In the genomic region with DNA sequence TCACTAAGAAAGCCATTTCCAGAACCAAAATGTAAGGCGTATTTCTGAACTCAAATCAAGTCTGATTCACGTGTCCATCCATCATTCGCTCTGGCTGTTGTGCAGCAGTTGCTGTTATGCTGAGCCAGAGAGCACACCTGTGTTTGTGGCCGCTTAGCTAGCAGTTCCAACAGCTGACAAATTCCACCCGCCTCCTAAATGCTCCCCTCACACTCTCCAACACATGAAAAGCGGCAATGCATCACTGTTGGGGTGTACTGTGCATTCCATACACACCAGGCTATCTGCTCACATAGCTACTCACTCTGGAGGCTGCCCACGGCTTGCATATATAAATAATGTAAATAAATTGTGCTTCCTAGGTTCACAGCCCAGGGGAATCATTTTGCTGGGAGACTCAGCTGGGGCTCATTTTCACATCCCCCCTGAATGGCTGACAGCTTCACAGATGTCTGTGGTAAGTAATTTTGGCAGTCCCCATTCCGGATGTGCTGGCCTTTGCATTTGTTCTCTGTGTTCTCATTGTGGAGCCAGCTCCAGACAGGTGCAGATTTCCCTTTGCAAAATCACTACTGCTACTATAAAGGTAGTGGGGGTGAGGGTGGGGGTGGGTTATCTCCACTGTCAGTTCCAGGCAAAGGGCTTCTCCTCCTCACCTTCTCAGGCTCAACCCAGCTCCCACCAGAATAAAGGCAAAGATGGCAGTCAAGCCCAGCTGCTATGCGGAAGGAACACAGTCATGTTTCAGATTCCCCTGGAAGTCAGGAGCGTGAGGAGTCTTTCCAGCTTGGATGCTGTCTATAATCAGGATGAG, we compare ENCODE assay signal across 16 mouse cellular contexts.
DNase-seq lines count a peak whose midpoint lies in the region; ATAC-seq and TF ChIP-seq lines count a peak whose summit lies in the region.
"Had no signal": no experiment of that assay in that cellular context is flagged by ENCODE, and none has a peak within 500 bp of the region (broad histone marks: within the 10 kb centered on the region; RNA-seq: fewer than 3 reads in every experiment).

No protein-coding gene starts in this region.

- H3K9me3 ChIP-seq in embryonic facial prominence, embryonic 11.5 days (replicated peaks; ENCODE audit: control insufficient read depth, low read length), result no peaks in the 10 kb centered on the region
- H3K9me3 ChIP-seq in embryonic facial prominence, embryonic 10.5 days, result no peaks in the 10 kb centered on the region
- no peaks in the 10 kb centered on the region for H3K9me3 ChIP-seq in midbrain, embryonic 14.5 days (ENCODE audit: control insufficient read depth, low read length)
- no peaks in the 10 kb centered on the region for H3K9me3 ChIP-seq in stomach, postnatal 0 days (ENCODE audit: control insufficient read depth, low read length)
- H3K9me3 ChIP-seq: liver, embryonic 12.5 days had no signal

- H3K4me2 ChIP-seq in embryonic facial prominence, embryonic 11.5 days (ENCODE audit: low read depth, low read length), result no peak overlapping the region
- H3K4me2 ChIP-seq in midbrain, embryonic 14.5 days (ENCODE audit: low read length), result no peak overlapping the region
- no peak overlapping the region for H3K4me2 ChIP-seq in stomach, postnatal 0 days (replicated peaks; ENCODE audit: low read depth)
- H3K4me2 ChIP-seq: liver, embryonic 12.5 days had no signal

- no peaks in the 10 kb centered on the region for H3K4me1 ChIP-seq in embryonic facial prominence, embryonic 11.5 days (ENCODE audit: control insufficient read depth, insufficient read depth, low read length)
- no peaks in the 10 kb centered on the region for H3K4me1 ChIP-seq in embryonic facial prominence, embryonic 10.5 days
- H3K4me1 ChIP-seq in midbrain, embryonic 14.5 days (ENCODE audit: control insufficient read depth, insufficient read depth, low read length), result no peaks in the 10 kb centered on the region
- no peaks in the 10 kb centered on the region for H3K4me1 ChIP-seq in stomach, postnatal 0 days (replicated peaks; ENCODE audit: control insufficient read depth, insufficient read depth)
- H3K4me1 ChIP-seq: liver, embryonic 12.5 days had no signal

- H3K9ac ChIP-seq in embryonic facial prominence, embryonic 11.5 days (replicated peaks; ENCODE audit: low read length), result no peak overlapping the region
- H3K9ac ChIP-seq in midbrain, embryonic 14.5 days (replicated peaks; ENCODE audit: low read length), result no peak overlapping the region
- no peak overlapping the region for H3K9ac ChIP-seq in stomach, postnatal 0 days (ENCODE audit: low read length)
- H3K9ac ChIP-seq: liver, embryonic 12.5 days had no signal

- H3K27me3 ChIP-seq in embryonic facial prominence, embryonic 11.5 days (ENCODE audit: control insufficient read depth, insufficient read depth, low read length), result no peaks in the 10 kb centered on the region
- no peaks in the 10 kb centered on the region for H3K27me3 ChIP-seq in embryonic facial prominence, embryonic 10.5 days (replicated peaks; ENCODE audit: low read depth, poor library complexity, severe bottlenecking)
- H3K27me3 ChIP-seq in midbrain, embryonic 14.5 days (ENCODE audit: control insufficient read depth, insufficient read depth, low read length), result no peaks in the 10 kb centered on the region
- no peaks in the 10 kb centered on the region for H3K27me3 ChIP-seq in stomach, postnatal 0 days (ENCODE audit: control insufficient read depth, insufficient read depth, low read length)
- H3K27me3 ChIP-seq: liver, embryonic 12.5 days had no signal

- H3K27ac ChIP-seq in embryonic facial prominence, embryonic 11.5 days (replicated peaks; ENCODE audit: low read depth, low read length), result no peak overlapping the region
- H3K27ac ChIP-seq in embryonic facial prominence, embryonic 10.5 days (replicated peaks), result no peak overlapping the region
- 0 out of 2 replicates have a peak overlapping the region, but pooled peaks have one; percentile 32 for H3K27ac ChIP-seq in midbrain, embryonic 14.5 days (replicated peaks; ENCODE audit: low read depth, low read length)
- no peak overlapping the region for H3K27ac ChIP-seq in stomach, postnatal 0 days (replicated peaks)
- H3K27ac ChIP-seq: left cerebral cortex, adult 2 months; liver, embryonic 12.5 days had no signal

- 64% methylated on average over 10 of the region's 10 CpGs for WGBS in embryonic facial prominence, embryonic 11.5 days
- 78% methylated on average over 10 of the region's 10 CpGs for WGBS in embryonic facial prominence, embryonic 10.5 days
- 62% methylated on average over 10 of the region's 10 CpGs for WGBS in midbrain, embryonic 14.5 days
- WGBS in stomach, postnatal 0 days, result 57% methylated on average over 10 of the region's 10 CpGs

- no peak overlapping the region for H3K4me3 ChIP-seq in embryonic facial prominence, embryonic 11.5 days (ENCODE audit: low read depth, low read length)
- H3K4me3 ChIP-seq in embryonic facial prominence, embryonic 10.5 days, result no peak overlapping the region
- no peak overlapping the region for H3K4me3 ChIP-seq in midbrain, embryonic 14.5 days (replicated peaks; ENCODE audit: low read depth, low read length)
- no peak overlapping the region for H3K4me3 ChIP-seq in stomach, postnatal 0 days (ENCODE audit: low read depth, low read length)
- H3K4me3 ChIP-seq: left cerebral cortex, adult 2 months; liver, embryonic 12.5 days had no signal

- no peaks in the 10 kb centered on the region for H3K36me3 ChIP-seq in embryonic facial prominence, embryonic 11.5 days (replicated peaks; ENCODE audit: control insufficient read depth, insufficient read depth, low read depth, low read length)
- H3K36me3 ChIP-seq in embryonic facial prominence, embryonic 10.5 days (replicated peaks), result no peaks in the 10 kb centered on the region
- H3K36me3 ChIP-seq in midbrain, embryonic 14.5 days (ENCODE audit: control insufficient read depth, insufficient read depth, low read length), result no peaks in the 10 kb centered on the region
- H3K36me3 ChIP-seq in stomach, postnatal 0 days (ENCODE audit: control insufficient read depth, insufficient read depth, low read length), result no peaks in the 10 kb centered on the region
- H3K36me3 ChIP-seq: liver, embryonic 12.5 days had no signal

- DNase-seq in embryonic facial prominence, embryonic 11.5 days (ENCODE audit: low spot score), result no peak
- no peak for DNase-seq in embryonic facial prominence, embryonic 10.5 days (ENCODE audit: low spot score)
- peak; percentile 13 for DNase-seq in right cerebral cortex, postnatal 25 days
- no peak for DNase-seq in right cerebral cortex, postnatal 10 days (ENCODE audit: low spot score in 2 of 2)
- peak; percentile 39 for DNase-seq in midbrain, embryonic 14.5 days
- no peak for DNase-seq in urinary bladder, postnatal 4 days (ENCODE audit: low spot score in 2 of 2)
- no peak for DNase-seq in stomach, postnatal 0 days (ENCODE audit: low spot score)
- DNase-seq: adrenal gland, postnatal 36 days; cerebellum, adult 11 months; gastrocnemius, postnatal 25 days; kidney, postnatal 36 days; lung, postnatal 10 days; thymus, adult 18-20 months had no signal

- no peak for TF ChIP-seq CTCF in stomach, postnatal 0 days (IDR thresholded peaks at IDR 0.05; ENCODE audit: low read depth)

- ATAC-seq in embryonic facial prominence, embryonic 11.5 days (replicated peaks; ENCODE audit: insufficient number of reproducible peaks, low FRiP score, low TSS enrichment, low read depth), result 0 out of 2 replicates have a peak, but pooled peaks have one; percentile 39
- peak; percentile 44; the same call in 1 of the 2 replicates for ATAC-seq in midbrain, embryonic 14.5 days (ENCODE audit: low FRiP score, low TSS enrichment)
- no peak for ATAC-seq in stomach, postnatal 0 days (ENCODE audit: low FRiP score, low TSS enrichment)
- no peak for ATAC-seq in granulocyte monocyte progenitor cell, adult 5-6 weeks (replicated peaks; ENCODE audit: poor library complexity, severe bottlenecking)
- ATAC-seq: liver, embryonic 12.5 days had no signal

- TF ChIP-seq EP300 in stomach, postnatal 0 days (optimal IDR thresholded peaks at IDR 0.05), result no peak

Comparison
In these comparisons a context has a peak if more than half of its experiments do, and no peak if none do; other contexts are left out.
1. DNase-seq: peak in right cerebral cortex, postnatal 25 days (single experiment) and midbrain, embryonic 14.5 days (single experiment); none in embryonic facial prominence, embryonic 11.5 days (single experiment), embryonic facial prominence, embryonic 10.5 days (single experiment), right cerebral cortex, postnatal 10 days (0 of 2), urinary bladder, postnatal 4 days (0 of 2) and stomach, postnatal 0 days (single experiment).
2. ATAC-seq: peak in embryonic facial prominence, embryonic 11.5 days (single experiment) and midbrain, embryonic 14.5 days (single experiment); none in stomach, postnatal 0 days (single experiment) and granulocyte monocyte progenitor cell, adult 5-6 weeks (single experiment).